Mouse (Mus musculus): ENCODE data around the gene Mpzl3.

Mpzl3 gene

DNA sequence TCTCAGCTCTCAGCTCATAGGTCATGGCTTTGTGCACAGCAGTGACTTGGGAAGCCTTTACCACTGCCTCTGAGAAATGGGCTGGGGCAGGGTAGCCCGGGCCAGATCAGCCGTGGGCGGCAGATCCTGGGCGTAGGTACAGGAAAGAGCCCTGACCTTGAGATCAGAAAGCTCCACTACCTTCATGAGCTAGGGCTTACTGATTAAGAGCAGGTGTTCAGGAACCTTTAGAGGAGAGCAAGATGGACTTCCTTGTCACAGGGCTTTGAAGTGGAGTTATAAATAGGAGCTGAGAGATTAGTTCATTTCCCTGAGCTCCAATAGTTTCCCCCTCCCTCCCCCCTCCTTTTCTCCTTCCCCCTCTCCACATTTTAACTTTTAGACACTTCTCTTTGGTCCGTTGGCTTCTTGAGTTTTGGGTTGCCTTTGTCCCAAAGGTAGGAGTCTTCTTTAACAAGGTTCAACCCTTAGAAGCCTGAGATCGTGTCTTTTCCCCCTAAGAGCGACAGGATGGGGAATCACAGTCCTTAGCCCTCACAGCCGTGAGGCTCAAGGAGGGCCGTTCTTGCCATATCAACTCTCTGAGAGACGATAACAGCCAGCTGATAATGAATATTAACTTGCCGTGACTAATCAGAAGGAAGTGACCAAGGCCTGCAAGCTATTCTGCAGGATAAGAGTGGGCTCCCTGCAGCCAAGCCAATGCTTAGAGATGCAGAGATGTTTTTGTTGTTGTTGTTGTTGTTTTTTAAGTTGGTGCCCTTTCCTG is 48.4 kb downstream of the Mpzl3 start:
- no peak for DNase-seq (ENCODE audit: low spot score in 2 of 2)

DNA sequence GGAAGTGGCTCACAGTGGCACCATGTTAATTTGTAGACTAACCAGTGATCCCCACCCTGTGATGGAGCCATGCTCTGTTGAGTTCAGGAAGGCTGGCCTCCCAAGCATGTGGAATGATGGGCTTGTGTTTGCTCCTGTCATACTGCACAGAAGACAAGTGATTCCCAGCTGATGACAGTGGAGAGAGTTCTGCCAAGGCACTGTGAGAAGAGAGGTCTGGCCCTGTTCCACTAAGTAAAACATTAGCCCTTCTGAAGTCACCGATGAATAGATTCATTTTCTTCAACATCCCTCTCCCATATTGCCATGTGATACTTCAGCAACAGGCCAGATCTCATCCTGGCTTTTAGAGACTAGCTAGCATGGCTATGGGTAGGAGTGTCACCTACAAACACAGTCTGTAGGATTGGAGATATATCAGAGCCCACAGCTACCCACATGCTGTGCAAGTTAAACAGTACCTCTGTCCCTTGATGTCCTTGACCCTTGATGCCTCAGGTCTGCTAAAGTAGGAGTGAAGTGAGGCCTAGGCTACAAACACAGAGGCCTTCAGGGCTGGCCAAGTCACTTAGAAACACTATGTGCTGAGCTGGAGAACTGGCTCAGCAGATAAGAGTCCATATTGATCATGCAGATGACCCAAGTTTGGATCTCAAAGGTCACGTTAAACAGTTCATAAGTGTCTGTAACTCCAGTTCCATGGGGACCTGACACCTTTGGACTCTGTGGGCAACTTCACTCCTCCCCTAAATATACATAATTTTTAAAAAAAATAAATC is 50.8 kb downstream of the Mpzl3 start:
- no peak for DNase-seq (ENCODE audit: low spot score in 2 of 2)

- no peak for DNase-seq (ENCODE audit: low spot score in 2 of 2)
These were observed 60.7 kb downstream of the Mpzl3 start for GRCm38 (mm10) chr9:45115706-45116105.

GRCm38 (mm10) chr9:45116819-45117218 is 61.8 kb downstream of the Mpzl3 start:
- no peak for DNase-seq (ENCODE audit: low spot score in 2 of 2)

DNA sequence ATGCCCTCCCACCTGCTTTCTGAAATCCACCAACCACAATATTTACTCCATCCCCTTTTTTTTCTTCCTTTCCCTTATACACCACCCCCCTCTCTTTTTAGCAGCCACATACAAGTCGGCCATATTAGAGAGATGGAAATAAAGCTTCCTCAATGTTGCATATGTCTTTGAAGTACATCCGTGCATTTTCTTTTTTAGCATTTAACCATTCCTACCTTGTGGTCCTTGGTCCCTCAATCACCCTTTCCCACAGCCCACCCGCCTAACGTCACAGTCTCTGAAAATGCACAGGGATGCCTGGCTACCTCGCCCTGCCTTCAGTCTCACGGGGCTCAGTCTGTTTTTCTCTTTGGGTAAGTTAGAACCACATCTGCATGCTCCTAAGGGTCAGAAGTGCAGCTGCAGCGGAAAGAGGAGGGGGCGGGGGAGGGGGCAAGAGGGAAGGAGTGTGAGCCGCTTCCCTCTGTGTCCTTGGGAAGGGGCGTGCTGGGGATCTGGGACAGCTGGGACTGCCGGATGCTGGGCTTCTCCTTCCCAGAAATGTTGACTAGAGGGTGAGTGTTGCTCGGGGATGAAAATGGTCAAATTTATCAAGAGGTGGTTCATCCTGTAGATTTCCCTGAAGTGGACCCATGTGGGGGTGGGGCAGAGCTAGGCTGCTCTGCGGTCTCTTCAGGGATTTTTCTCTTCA is 62.9 kb downstream of the Mpzl3 start, which contains the start of gene Scn2b:
TSS of gene Scn2b (plus strand) at position 42 of the 691 bp plus-strand sequence.
- peak in 1 of 2 experiments; percentile 48 for DNase-seq (ENCODE audit: low spot score in 2 of 2)

GRCm38 (mm10) chr9:45118552-45118951 is 63.6 kb downstream of the Mpzl3 start:
- no peak for DNase-seq (ENCODE audit: low spot score in 2 of 2)

DNA sequence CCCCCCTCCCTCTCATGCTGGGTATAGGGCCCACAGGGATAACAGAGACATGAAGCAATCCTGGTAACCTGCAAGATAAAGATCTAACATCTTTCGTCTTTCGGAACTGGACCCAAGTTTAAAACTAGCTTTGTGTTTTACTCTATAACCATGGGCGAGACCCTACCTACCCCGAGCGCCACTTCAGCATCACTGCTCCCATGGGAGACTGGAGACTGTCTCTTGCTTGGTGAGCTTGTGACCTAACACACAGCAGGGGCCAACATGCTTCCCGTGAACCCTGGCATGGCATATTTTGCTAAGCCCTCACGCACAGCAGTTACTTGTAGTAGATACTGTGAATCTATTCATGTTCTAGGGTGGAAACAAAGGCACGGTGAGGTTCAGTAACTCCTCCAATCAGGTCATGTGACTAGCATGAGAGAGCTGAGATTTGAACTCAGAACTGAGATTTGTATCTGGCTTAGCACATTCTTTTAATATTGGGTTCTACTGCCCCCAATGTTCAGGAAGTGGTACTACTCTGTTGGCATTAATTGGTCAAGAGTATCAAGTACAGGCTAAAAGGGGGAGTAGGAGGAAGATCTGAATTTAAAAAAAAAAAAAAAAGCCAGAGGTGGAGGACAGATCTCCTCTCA is 64.4 kb downstream of the Mpzl3 start:
- DNase-seq (ENCODE audit: low spot score in 2 of 2), result no peak

- DNase-seq (ENCODE audit: low spot score in 2 of 2), result no peak
These were observed 65.1 kb downstream of the Mpzl3 start for GRCm38 (mm10) chr9:45119954-45120530.

DNA sequence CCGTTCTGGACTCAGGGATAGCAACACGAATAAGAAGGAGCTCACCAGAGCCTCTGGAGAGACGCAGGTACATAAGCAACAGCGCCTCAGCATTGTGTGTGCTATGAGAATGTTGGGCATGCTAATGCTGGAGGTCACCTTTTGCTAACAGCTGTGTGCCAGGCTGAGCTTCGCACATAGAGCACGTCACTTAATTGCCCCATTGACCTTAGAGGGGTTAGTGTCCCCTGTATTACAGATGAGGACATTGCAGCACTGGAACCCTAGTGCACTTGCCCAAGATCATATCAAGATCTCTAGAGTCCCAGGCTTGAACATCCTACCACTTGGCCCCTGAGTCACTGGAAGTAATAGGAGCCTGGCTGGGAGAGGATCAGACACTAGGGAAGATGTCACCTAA is 65.6 kb downstream of the Mpzl3 start:
- no peak for DNase-seq (ENCODE audit: low spot score in 2 of 2)

- DNase-seq (ENCODE audit: low spot score in 2 of 2), result peak; percentile 81 to 87
These were observed 66.0 kb downstream of the Mpzl3 start for GRCm38 (mm10) chr9:45121001-45121400.

- DNase-seq (ENCODE audit: low spot score in 2 of 2), result peak; percentile 83 to 89
These were observed 66.8 kb downstream of the Mpzl3 start for GRCm38 (mm10) chr9:45121769-45122168.

GRCm38 (mm10) chr9:45122209-45122761 is 67.3 kb downstream of the Mpzl3 start:
- DNase-seq (ENCODE audit: low spot score in 2 of 2), result peak; percentile 64 to 68

DNA sequence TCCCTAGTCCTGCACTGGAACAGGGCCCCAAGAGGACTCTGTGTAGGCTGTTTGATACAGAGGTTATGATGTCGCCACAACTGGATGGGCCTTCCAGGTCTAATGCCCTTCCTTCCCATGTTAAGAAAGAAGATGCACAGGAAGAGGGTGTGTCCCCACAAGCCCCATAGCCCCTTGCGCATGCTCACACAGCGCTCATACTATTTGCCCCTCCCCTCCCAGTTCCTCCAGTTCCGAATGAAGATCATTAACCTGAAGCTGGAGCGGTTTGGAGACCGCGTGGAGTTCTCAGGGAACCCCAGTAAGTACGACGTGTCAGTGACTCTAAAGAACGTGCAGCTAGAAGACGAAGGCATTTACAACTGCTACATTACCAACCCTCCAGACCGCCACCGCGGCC is 70.2 kb downstream of the Mpzl3 start:
- no peak for DNase-seq (ENCODE audit: low spot score in 2 of 2)

GRCm38 (mm10) chr9:45126941-45127340 is 72.0 kb downstream of the Mpzl3 start:
- peak in 1 of 2 experiments; percentile 53 for DNase-seq (ENCODE audit: low spot score in 2 of 2)

Measured in thymus, postnatal 10 days (tissue).